Mouse (Mus musculus) gastrocnemius, adult 8-10 months (tissue): ENCODE data around the gene Fam168b. TPM values are rescaled to one million over a fixed set of nuclear protein-coding genes. Genes with fewer than 3 reads are reported as not detected.

Source experiments
- total RNA-seq, 4 experiments: library from RNA; stranded (reverse); gene quantifications; 2 replicates each; pipeline ENCODE4 v1.2.4; 2022

Fam168b gene
- total RNA-seq, 4 experiments from 2014 or later, result 18.7 to 27.5 (median 21.0) TPM

Other genes starting within 250 kb of the Fam168b start
- gene Plekhb2, start 6.9 kb upstream of the Fam168b start, total RNA-seq, result 10 to 100 TPM; 61.3 to 67.2 (median 62.5) TPM